Mouse (Mus musculus): ENCODE results near the gene Ctdspl. TPM values are rescaled to one million over a fixed set of nuclear protein-coding genes. Genes with fewer than 3 reads are reported as not detected.
A peak's percentile ranks its signal among the peaks of the same experiment; 100 is the strongest.

Ctdspl gene
- polyA plus RNA-seq, 1 experiment from 2014 or later: 21.3 TPM

- DNase-seq (ENCODE audit: low spot score) (no peak), ATAC-seq (replicated peaks; ENCODE audit: low FRiP score, low TSS enrichment, low read depth) (no peak)
- no peak overlapping the region for H3K4me3 ChIP-seq (ENCODE audit: low read depth, low read length)
- no peak overlapping the region for H3K4me2 ChIP-seq (ENCODE audit: low read length)
- H3K4me1 ChIP-seq (replicated peaks; ENCODE audit: control insufficient read depth, insufficient read depth, low read length): 0 out of 2 replicates have a peak, but pooled peaks cover 8% of the 10 kb centered on the region
- 59% methylated on average over 4 of the region's 4 CpGs for WGBS
- H3K9ac ChIP-seq (ENCODE audit: low read length): no peak overlapping the region
- no peaks in the 10 kb centered on the region for H3K9me3 ChIP-seq (ENCODE audit: control insufficient read depth, low read length)
- H3K36me3 ChIP-seq (ENCODE audit: control insufficient read depth, insufficient read depth, low read length): no peaks in the 10 kb centered on the region
- no peaks in the 10 kb centered on the region for H3K27me3 ChIP-seq (replicated peaks; ENCODE audit: control insufficient read depth, insufficient read depth, low read length)
- H3K27ac ChIP-seq (ENCODE audit: low read depth): 0 out of 2 replicates have a peak overlapping the region, but pooled peaks have one; percentile 16
Observed at GRCm38 (mm10) chr9:119064296-119064695, 138.0 kb downstream of the Ctdspl start.

- no peak overlapping the region for H3K4me2 ChIP-seq (ENCODE audit: low read length)
- no peak overlapping the region for H3K9ac ChIP-seq (ENCODE audit: low read length)
- H3K27me3 ChIP-seq (replicated peaks; ENCODE audit: control insufficient read depth, insufficient read depth, low read length): no peaks in the 10 kb centered on the region
- H3K4me1 ChIP-seq (replicated peaks; ENCODE audit: control insufficient read depth, insufficient read depth, low read length): 0 out of 2 replicates have a peak, but pooled peaks cover 8% of the 10 kb centered on the region
- no peak overlapping the region for H3K27ac ChIP-seq (ENCODE audit: low read depth)
- no peak overlapping the region for H3K4me3 ChIP-seq (ENCODE audit: low read depth, low read length)
- ATAC-seq (replicated peaks; ENCODE audit: low FRiP score, low TSS enrichment, low read depth) (no peak; the same call in 1 of the 2 replicates), DNase-seq (ENCODE audit: low spot score) (peak; percentile 93)
- 1% methylated on average over 6 of the region's 6 CpGs for WGBS
- peaks cover 15% of the 10 kb centered on the region for H3K36me3 ChIP-seq (ENCODE audit: control insufficient read depth, insufficient read depth, low read length)
- no peaks in the 10 kb centered on the region for H3K9me3 ChIP-seq (ENCODE audit: control insufficient read depth, low read length)
Observed at GRCm38 (mm10) chr9:119067601-119068000, 141.3 kb downstream of the Ctdspl start.

DNA sequence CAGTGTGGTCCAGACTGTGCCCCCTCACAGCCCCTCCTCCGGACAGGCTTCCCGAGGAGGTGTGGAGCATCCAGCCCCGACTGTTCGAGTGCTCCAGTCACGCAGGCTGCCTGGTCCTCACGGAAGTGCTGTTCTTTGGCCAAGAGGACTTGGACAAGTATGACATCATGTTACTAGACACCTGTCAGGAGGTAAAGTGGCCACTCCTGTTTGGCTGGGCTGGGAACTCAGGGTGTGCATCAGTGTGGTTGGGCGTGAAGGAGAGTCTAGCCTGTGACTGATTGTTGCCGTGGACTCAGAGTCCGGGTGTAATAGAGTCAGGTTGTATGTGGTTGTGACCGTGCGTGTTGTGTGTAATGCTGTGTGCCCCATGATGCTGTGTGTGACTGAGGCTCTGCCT is 142.0 kb downstream of the Ctdspl start:
- Histone ChIP-seq H3K4me3 (ENCODE audit: low read depth, low read length) (no peak overlapping the region), H3K9ac (ENCODE audit: low read length) (no peak overlapping the region), H3K27ac (ENCODE audit: low read depth) (no peak overlapping the region), H3K36me3 (ENCODE audit: control insufficient read depth, insufficient read depth, low read length) (peaks cover 19% of the 10 kb centered on the region), H3K27me3 (replicated peaks; ENCODE audit: control insufficient read depth, insufficient read depth, low read length) (no peaks in the 10 kb centered on the region), H3K4me1 (replicated peaks; ENCODE audit: control insufficient read depth, insufficient read depth, low read length) (0 out of 2 replicates have a peak, but pooled peaks cover 8% of the 10 kb centered on the region), H3K4me2 (ENCODE audit: low read length) (no peak overlapping the region), H3K9me3 (ENCODE audit: control insufficient read depth, low read length) (no peaks in the 10 kb centered on the region)
- ATAC-seq (replicated peaks; ENCODE audit: low FRiP score, low TSS enrichment, low read depth) (no peak), DNase-seq (ENCODE audit: low spot score) (no peak)
- 89% methylated on average over 11 of the region's 11 CpGs for WGBS

- H3K4me1 ChIP-seq (replicated peaks; ENCODE audit: control insufficient read depth, insufficient read depth, low read length): no peaks in the 10 kb centered on the region
- no peak overlapping the region for H3K27ac ChIP-seq (ENCODE audit: low read depth)
- no peak for DNase-seq (ENCODE audit: low spot score)
- 78% methylated on average over 13 of the region's 13 CpGs for WGBS
- peaks cover 21% of the 10 kb centered on the region for H3K36me3 ChIP-seq (ENCODE audit: control insufficient read depth, insufficient read depth, low read length)
- no peak overlapping the region for H3K9ac ChIP-seq (ENCODE audit: low read length)
- H3K4me3 ChIP-seq (ENCODE audit: low read depth, low read length): no peak overlapping the region
- ATAC-seq (replicated peaks; ENCODE audit: low FRiP score, low TSS enrichment, low read depth): no peak
- no peak overlapping the region for H3K4me2 ChIP-seq (ENCODE audit: low read length)
- no peaks in the 10 kb centered on the region for H3K27me3 ChIP-seq (replicated peaks; ENCODE audit: control insufficient read depth, insufficient read depth, low read length)
- H3K9me3 ChIP-seq (ENCODE audit: control insufficient read depth, low read length): no peaks in the 10 kb centered on the region
Observed at GRCm38 (mm10) chr9:119070173-119070825, 144.0 kb downstream of the Ctdspl start.

- no peak overlapping the region for H3K4me2 ChIP-seq (ENCODE audit: low read length)
- H3K4me1 ChIP-seq (replicated peaks; ENCODE audit: control insufficient read depth, insufficient read depth, low read length): no peaks in the 10 kb centered on the region; the same call in 1 of the 2 replicates
- H3K27ac ChIP-seq (ENCODE audit: low read depth): no peak overlapping the region
- H3K4me3 ChIP-seq (ENCODE audit: low read depth, low read length): no peak overlapping the region
- H3K27me3 ChIP-seq (replicated peaks; ENCODE audit: control insufficient read depth, insufficient read depth, low read length): no peaks in the 10 kb centered on the region
- ATAC-seq (replicated peaks; ENCODE audit: low FRiP score, low TSS enrichment, low read depth) (no peak), DNase-seq (ENCODE audit: low spot score) (no peak)
- no peak overlapping the region for H3K9ac ChIP-seq (ENCODE audit: low read length)
- WGBS: 77% methylated on average over 9 of the region's 9 CpGs
- peaks cover 21% of the 10 kb centered on the region for H3K36me3 ChIP-seq (ENCODE audit: control insufficient read depth, insufficient read depth, low read length)
- no peaks in the 10 kb centered on the region for H3K9me3 ChIP-seq (ENCODE audit: control insufficient read depth, low read length)
Observed at GRCm38 (mm10) chr9:119071786-119072185, 145.5 kb downstream of the Ctdspl start.

- H3K4me1 ChIP-seq (replicated peaks; ENCODE audit: control insufficient read depth, insufficient read depth, low read length): no peaks in the 10 kb centered on the region; the same call in 1 of the 2 replicates
- DNase-seq (ENCODE audit: low spot score) (no peak), ATAC-seq (replicated peaks; ENCODE audit: low FRiP score, low TSS enrichment, low read depth) (no peak)
- no peak overlapping the region for H3K4me2 ChIP-seq (ENCODE audit: low read length)
- H3K9me3 ChIP-seq (ENCODE audit: control insufficient read depth, low read length): no peaks in the 10 kb centered on the region
- H3K27me3 ChIP-seq (replicated peaks; ENCODE audit: control insufficient read depth, insufficient read depth, low read length): no peaks in the 10 kb centered on the region
- no peak overlapping the region for H3K9ac ChIP-seq (ENCODE audit: low read length)
- H3K36me3 ChIP-seq (ENCODE audit: control insufficient read depth, insufficient read depth, low read length): peaks cover 23% of the 10 kb centered on the region
- H3K4me3 ChIP-seq (ENCODE audit: low read depth, low read length): no peak overlapping the region
- H3K27ac ChIP-seq (ENCODE audit: low read depth): no peak overlapping the region
- 71% methylated on average over 15 of the region's 15 CpGs for WGBS
Observed at GRCm38 (mm10) chr9:119073184-119073895, 147.1 kb downstream of the Ctdspl start.

GRCm38 (mm10) chr9:119075685-119076084 is 149.4 kb downstream of the Ctdspl start:
- H3K9me3 ChIP-seq (ENCODE audit: control insufficient read depth, low read length): no peaks in the 10 kb centered on the region
- ATAC-seq (replicated peaks; ENCODE audit: low FRiP score, low TSS enrichment, low read depth) (no peak), DNase-seq (ENCODE audit: low spot score) (no peak)
- no peak overlapping the region for H3K4me3 ChIP-seq (ENCODE audit: low read depth, low read length)
- no peaks in the 10 kb centered on the region; the same call in 1 of the 2 replicates for H3K4me1 ChIP-seq (replicated peaks; ENCODE audit: control insufficient read depth, insufficient read depth, low read length)
- H3K9ac ChIP-seq (ENCODE audit: low read length): no peak overlapping the region
- WGBS: 64% methylated on average over 16 of the region's 16 CpGs
- no peak overlapping the region for H3K27ac ChIP-seq (ENCODE audit: low read depth)
- H3K4me2 ChIP-seq (ENCODE audit: low read length): no peak overlapping the region
- no peaks in the 10 kb centered on the region for H3K27me3 ChIP-seq (replicated peaks; ENCODE audit: control insufficient read depth, insufficient read depth, low read length)
- peaks cover 29% of the 10 kb centered on the region for H3K36me3 ChIP-seq (ENCODE audit: control insufficient read depth, insufficient read depth, low read length)

DNA sequence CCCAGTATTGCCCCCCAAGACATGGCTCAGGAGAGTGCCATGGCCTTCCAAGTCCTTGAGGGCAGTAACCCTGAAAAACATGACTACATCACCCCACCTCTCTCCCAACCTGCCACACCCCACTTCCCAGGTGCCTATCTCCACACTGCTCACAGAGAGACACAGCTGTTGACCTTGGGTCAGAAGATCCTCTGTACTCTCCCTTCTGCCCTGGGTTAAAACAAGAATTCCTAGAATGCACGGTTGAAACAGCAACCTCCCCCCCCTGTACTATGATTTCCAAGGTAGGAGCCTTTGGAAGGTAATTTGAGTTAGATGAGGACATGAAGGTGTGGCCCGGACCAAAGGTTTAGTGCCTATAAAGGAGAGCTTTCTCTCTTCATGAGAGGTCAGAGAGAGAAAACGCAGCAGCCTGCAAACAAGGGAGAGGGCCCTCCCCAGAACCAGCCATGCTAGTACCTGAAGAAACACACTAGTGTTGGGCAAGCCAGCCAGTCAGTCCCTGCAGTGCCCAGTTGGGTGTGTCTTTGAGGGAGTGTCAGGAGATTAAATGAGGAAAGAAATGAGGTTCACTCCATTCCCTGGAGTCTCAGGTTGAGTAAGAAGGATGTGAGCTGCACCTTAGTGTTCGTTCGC is 153.9 kb downstream of the Ctdspl start:
- whole genome bisulfite sequencing: 66% methylated on average over 5 of the region's 5 CpGs
- Histone ChIP-seq H3K36me3 (ENCODE audit: control insufficient read depth, insufficient read depth, low read length) (peaks cover 10% of the 10 kb centered on the region; the same call in 1 of the 2 replicates), H3K9me3 (ENCODE audit: control insufficient read depth, low read length) (no peaks in the 10 kb centered on the region), H3K4me2 (ENCODE audit: low read length) (no peak overlapping the region), H3K27me3 (replicated peaks; ENCODE audit: control insufficient read depth, insufficient read depth, low read length) (no peaks in the 10 kb centered on the region), H3K9ac (ENCODE audit: low read length) (no peak overlapping the region), H3K4me1 (replicated peaks; ENCODE audit: control insufficient read depth, insufficient read depth, low read length) (peaks cover 19% of the 10 kb centered on the region), H3K27ac (ENCODE audit: low read depth) (peak overlapping the region; percentile 33; the same call in 1 of the 2 replicates), H3K4me3 (ENCODE audit: low read depth, low read length) (no peak overlapping the region)
- DNase-seq (ENCODE audit: low spot score) (no peak), ATAC-seq (replicated peaks; ENCODE audit: low FRiP score, low TSS enrichment, low read depth) (0 out of 2 replicates have a peak, but pooled peaks have one; percentile 21)
